Mouse (Mus musculus) forebrain, embryonic 15.5 days (tissue): ENCODE measurements around the gene Ttll11. TPM values are rescaled to one million over a fixed set of nuclear protein-coding genes. Genes with fewer than 3 reads are reported as not detected.

Source experiments
- ATAC-seq: fragments of 200-750 bp; cut with Nextera tagmentation; replicated peaks from 2 replicates; pipeline ENCODE4 v1.8.0; 2017; ENCODE audit warnings: mild to moderate bottlenecking, moderate TSS enrichment, moderate library complexity
- H3K27ac ChIP-seq: fragments of 300-500 bp; sonication (generic); replicated peaks from 2 replicates; pipeline ENCODE4 v1.5.1; 2015; ENCODE audit warnings: mild to moderate bottlenecking, inconsistent platforms
- H3K27me3 ChIP-seq: fragments of 300-500 bp; sonication (generic); 2 replicates; pipeline ENCODE4 v1.6.1; 2015; ENCODE audit warnings: inconsistent platforms
- H3K36me3 ChIP-seq: fragments of 300-500 bp; sonication (generic); 2 replicates; pipeline ENCODE4 v1.6.1; 2015; ENCODE audit warnings: mild to moderate bottlenecking, inconsistent platforms
- H3K4me1 ChIP-seq: fragments of 300-500 bp; sonication (generic); 2 replicates; pipeline ENCODE4 v1.6.1; 2015; ENCODE audit warnings: inconsistent platforms
- H3K4me2 ChIP-seq: fragments of 300-500 bp; sonication (generic); replicated peaks from 2 replicates; pipeline ENCODE4 v1.6.1; 2015; ENCODE audit warnings: mild to moderate bottlenecking, inconsistent platforms
- H3K4me3 ChIP-seq: fragments of 300-500 bp; sonication (generic); 2 replicates; pipeline ENCODE4 v1.5.1; 2015; ENCODE audit warnings: mild to moderate bottlenecking, inconsistent platforms
- H3K9ac ChIP-seq: fragments of 300-500 bp; sonication (generic); replicated peaks from 2 replicates; pipeline ENCODE4 v1.6.1; 2015; ENCODE audit warnings: mild to moderate bottlenecking, inconsistent platforms
- H3K9me3 ChIP-seq: fragments of 300-500 bp; sonication (generic); 2 replicates; pipeline ENCODE4 v1.6.1; 2016; ENCODE audit warnings: inconsistent platforms
- WGBS: fragments of 180-500 bp; shearing (Covaris S2); methylation state at CpG from one replicate; pipeline ENCODE4 v1.1.7; 2015; ENCODE audit warnings: mixed read lengths; 5-methylcytosine and 5-hydroxymethylcytosine counted together
- polyA plus RNA-seq: library from polyadenylated mRNA; unstranded; fragments of >200 nt; fragmentation: Nextera tagmentation; extraction: Ambion mirVana; gene quantifications from 2 replicates; pipeline ENCODE4 v1.2.1, GENCODE M21; 2015

Ttll11 gene
- polyA plus RNA-seq, 1 experiment from 2014 or later, result 3.0 TPM

GRCm38 (mm10) chr2:35996753-35997152, 17.0 kb upstream of the Ttll11 start:
- no peak overlapping the region for H3K4me3 ChIP-seq
- no peaks in the 10 kb centered on the region for H3K27me3 ChIP-seq
- H3K4me2 ChIP-seq, result no peak overlapping the region
- no peaks in the 10 kb centered on the region for H3K4me1 ChIP-seq
- no peaks in the 10 kb centered on the region for H3K36me3 ChIP-seq
- no peak overlapping the region for H3K9ac ChIP-seq
- H3K27ac ChIP-seq, result no peak overlapping the region
- no peaks in the 10 kb centered on the region for H3K9me3 ChIP-seq
- WGBS, result 83% methylated on average over 2 of the region's 2 CpGs
- no peak for ATAC-seq

DNA sequence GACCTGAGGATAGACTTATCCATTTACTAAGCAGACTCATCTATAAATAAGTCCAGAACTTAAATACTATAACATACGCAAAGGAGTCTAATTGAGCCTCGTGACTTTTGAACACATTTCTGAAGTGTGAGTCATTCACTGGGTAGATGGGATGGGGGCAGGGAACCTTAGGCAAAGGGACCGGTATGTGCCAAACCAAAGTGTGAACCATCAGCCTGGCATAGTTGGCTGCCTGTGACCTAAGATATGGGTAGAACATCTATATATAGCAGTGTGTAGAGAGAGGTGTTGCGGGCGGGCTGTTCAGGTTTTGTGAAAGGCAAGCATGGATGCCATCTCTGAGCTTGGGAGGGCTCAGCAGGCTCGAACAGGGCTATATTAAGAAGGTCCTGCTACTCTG, 14.6 kb upstream of the Ttll11 start:
- Histone ChIP-seq H3K36me3 (no peaks in the 10 kb centered on the region), H3K4me3 (no peak overlapping the region), H3K9ac (no peak overlapping the region), H3K27me3 (no peaks in the 10 kb centered on the region), H3K27ac (no peak overlapping the region), H3K4me2 (no peak overlapping the region), H3K4me1 (no peaks in the 10 kb centered on the region), H3K9me3 (no peaks in the 10 kb centered on the region)
- WGBS, result 86% methylated on average over 6 of the region's 6 CpGs
- no peak for ATAC-seq

GRCm38 (mm10) chr2:35993481-35993880, 13.8 kb upstream of the Ttll11 start:
- Histone ChIP-seq H3K27ac (no peak overlapping the region), H3K4me3 (no peak overlapping the region), H3K4me2 (no peak overlapping the region), H3K4me1 (no peaks in the 10 kb centered on the region), H3K9ac (no peak overlapping the region), H3K27me3 (no peaks in the 10 kb centered on the region), H3K36me3 (no peaks in the 10 kb centered on the region), H3K9me3 (no peaks in the 10 kb centered on the region)
- no peak for ATAC-seq
- 90% methylated on average over 2 of the region's 2 CpGs for WGBS

DNA sequence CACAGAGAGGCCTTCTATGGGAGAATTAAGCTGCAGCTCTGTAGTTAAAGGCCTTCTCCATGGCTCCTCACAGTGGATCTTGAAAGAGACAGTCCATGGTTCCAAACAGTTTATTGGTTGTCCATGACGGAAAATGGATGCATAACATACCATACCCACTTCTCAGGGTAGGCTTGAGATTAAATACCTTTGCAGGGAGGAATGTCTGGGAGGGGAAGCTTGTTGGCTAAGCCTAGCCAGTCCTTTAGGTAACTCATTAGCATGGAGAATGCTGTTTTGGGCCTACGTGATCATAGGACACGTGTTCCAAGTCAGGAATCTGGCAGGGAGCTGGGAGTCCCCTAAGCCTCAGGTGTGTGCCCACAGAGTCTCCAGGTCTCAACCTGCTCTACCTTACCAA, 12.5 kb upstream of the Ttll11 start:
- no peak for ATAC-seq
- Histone ChIP-seq H3K4me3 (no peak overlapping the region), H3K36me3 (no peaks in the 10 kb centered on the region), H3K9ac (no peak overlapping the region), H3K27ac (no peak overlapping the region), H3K27me3 (no peaks in the 10 kb centered on the region), H3K9me3 (no peaks in the 10 kb centered on the region), H3K4me1 (no peaks in the 10 kb centered on the region), H3K4me2 (no peak overlapping the region)
- 83% methylated on average over 3 of the region's 3 CpGs for whole genome bisulfite sequencing

- Histone ChIP-seq H3K4me3 (no peak overlapping the region), H3K4me1 (peaks cover 7% of the 10 kb centered on the region), H3K36me3 (no peaks in the 10 kb centered on the region), H3K27ac (no peak overlapping the region), H3K9ac (no peak overlapping the region), H3K27me3 (no peaks in the 10 kb centered on the region), H3K4me2 (no peak overlapping the region), H3K9me3 (no peaks in the 10 kb centered on the region)
- 1% methylated on average over 7 of the region's 7 CpGs for WGBS
- ATAC-seq, result no peak
Observed at GRCm38 (mm10) chr2:35983869-35984268, 4.2 kb upstream of the Ttll11 start.

GRCm38 (mm10) chr2:35981872-35982271, 2.2 kb upstream of the Ttll11 start:
- no peak overlapping the region for H3K27ac ChIP-seq
- H3K9me3 ChIP-seq, result no peaks in the 10 kb centered on the region
- H3K4me2 ChIP-seq, result no peak overlapping the region
- no peaks in the 10 kb centered on the region for H3K36me3 ChIP-seq
- H3K9ac ChIP-seq, result no peak overlapping the region
- ATAC-seq, result no peak
- peaks cover 23% of the 10 kb centered on the region for H3K4me1 ChIP-seq
- no peak overlapping the region for H3K4me3 ChIP-seq
- 76% methylated on average over 3 of the region's 3 CpGs for WGBS
- H3K27me3 ChIP-seq, result no peaks in the 10 kb centered on the region

DNA sequence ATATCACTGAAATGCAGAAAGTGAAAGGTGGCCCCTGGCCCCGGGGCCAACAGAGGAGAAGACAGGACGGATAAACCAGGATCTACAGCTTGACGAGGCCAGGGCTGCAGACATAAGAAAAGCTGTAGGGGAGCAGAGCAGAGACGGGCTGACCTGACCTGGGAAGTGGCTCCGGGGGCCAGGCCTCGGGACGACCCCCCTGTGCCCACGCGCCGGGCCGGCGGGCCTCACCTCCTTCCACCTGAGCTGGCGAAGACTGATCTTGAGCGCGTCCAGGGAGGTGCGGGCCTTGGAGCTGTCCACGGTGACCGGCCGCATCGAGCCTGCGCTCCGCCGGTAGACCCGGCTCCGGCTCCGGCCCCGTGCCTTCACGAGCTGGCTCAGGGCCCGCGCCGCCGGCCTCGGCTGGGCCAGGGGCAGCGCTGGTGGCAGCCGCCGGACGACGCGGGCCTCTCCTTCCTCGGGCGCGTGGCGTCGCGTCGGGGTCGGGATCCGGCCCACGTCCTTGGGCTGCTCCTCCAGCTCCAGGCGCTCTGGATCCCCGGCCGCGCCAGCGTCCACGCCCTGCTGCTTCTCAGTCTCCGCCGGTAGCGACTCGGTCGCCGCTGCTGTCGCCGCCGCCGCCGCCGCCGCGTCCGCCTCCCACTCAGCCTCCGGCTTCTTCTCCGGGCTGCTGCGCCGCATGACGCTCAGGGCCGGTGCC, 621 bp downstream of the Ttll11 start:
- peak; percentile 82 for ATAC-seq
- WGBS, result under 1% methylated on average over 76 of the region's 76 CpGs
- H3K4me1 ChIP-seq, result peaks cover 23% of the 10 kb centered on the region
- no peaks in the 10 kb centered on the region for H3K36me3 ChIP-seq
- H3K27ac ChIP-seq, result peak overlapping the region; percentile 81
- no peaks in the 10 kb centered on the region for H3K27me3 ChIP-seq
- no peaks in the 10 kb centered on the region for H3K9me3 ChIP-seq
- H3K4me3 ChIP-seq, result peak overlapping the region; percentile 72
- H3K9ac ChIP-seq, result peak overlapping the region; percentile 83
- peak overlapping the region; percentile 98 for H3K4me2 ChIP-seq

- Histone ChIP-seq H3K4me3 (peak overlapping the region; percentile 72), H3K9ac (peak overlapping the region; percentile 83), H3K27me3 (no peaks in the 10 kb centered on the region), H3K4me2 (peak overlapping the region; percentile 98), H3K9me3 (no peaks in the 10 kb centered on the region), H3K4me1 (peaks cover 23% of the 10 kb centered on the region), H3K36me3 (no peaks in the 10 kb centered on the region), H3K27ac (peak overlapping the region; percentile 81; the same call in 1 of the 2 replicates)
- WGBS, result 13% methylated on average over 15 of the region's 15 CpGs
- ATAC-seq, result no peak
Observed at GRCm38 (mm10) chr2:35978276-35978933, 1.3 kb downstream of the Ttll11 start.

DNA sequence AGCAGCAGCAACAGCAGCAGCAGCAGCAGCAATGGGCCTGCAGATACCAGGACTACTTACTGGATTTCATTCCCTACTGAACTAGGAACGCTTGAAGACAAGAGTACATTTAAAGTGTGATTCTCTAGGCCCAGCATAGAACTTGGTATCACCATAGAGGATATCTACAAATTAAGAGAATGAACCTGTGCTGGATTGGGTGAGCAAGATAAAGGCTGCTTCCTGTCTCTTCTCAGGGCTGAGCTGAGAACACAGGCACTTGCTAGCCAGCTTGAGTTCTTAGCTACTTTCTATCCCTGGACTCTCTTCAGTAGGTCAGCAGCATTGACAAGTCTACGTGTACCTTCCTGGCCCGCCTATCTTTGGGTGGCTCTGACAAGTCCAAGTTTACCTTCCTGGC, 2.0 kb downstream of the Ttll11 start:
- H3K36me3 ChIP-seq, result no peaks in the 10 kb centered on the region
- peaks cover 23% of the 10 kb centered on the region for H3K4me1 ChIP-seq
- no peaks in the 10 kb centered on the region for H3K27me3 ChIP-seq
- H3K27ac ChIP-seq, result no peak overlapping the region
- peak overlapping the region; percentile 6; the same call in 1 of the 2 replicates for H3K4me2 ChIP-seq
- 89% methylated on average over 3 of the region's 3 CpGs for WGBS
- no peak for ATAC-seq
- H3K4me3 ChIP-seq, result no peak overlapping the region
- no peaks in the 10 kb centered on the region for H3K9me3 ChIP-seq
- H3K9ac ChIP-seq, result no peak overlapping the region

DNA sequence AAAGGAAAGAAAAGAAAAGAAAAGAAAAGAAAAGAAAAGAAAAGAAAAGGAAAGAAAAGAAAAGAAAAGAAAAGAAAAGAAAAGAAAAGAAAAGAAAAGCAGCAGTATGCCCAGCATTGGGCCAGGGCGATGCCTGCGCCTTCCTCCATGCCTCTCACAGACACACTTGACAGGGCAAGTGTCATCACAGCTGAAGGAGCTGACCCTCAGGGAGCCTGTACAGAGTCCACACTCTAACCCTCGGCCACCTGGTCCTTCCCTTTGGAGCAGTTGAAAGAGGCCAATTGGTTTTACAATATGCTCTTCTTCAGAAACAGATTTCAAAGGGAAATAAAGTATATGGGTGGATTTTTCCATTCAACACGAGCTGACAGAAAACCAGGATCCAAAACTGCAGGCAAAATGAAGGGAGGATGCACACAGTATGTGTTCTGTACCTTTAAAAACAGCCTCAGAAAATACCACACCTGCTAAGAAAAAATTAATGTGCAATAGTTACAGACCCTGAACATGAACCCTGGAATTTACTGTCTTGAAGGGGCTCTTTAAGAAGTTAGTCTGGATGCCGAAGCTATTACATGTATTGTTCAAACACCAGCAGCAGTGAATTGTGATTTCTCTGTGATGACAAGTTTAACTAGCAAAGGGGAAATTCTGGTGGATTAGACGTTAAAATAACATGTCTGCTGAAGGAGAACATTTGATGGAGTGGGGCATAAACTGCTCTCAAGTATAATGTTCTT, 7.3 kb downstream of the Ttll11 start:
- H3K9me3 ChIP-seq, result no peaks in the 10 kb centered on the region

DNA sequence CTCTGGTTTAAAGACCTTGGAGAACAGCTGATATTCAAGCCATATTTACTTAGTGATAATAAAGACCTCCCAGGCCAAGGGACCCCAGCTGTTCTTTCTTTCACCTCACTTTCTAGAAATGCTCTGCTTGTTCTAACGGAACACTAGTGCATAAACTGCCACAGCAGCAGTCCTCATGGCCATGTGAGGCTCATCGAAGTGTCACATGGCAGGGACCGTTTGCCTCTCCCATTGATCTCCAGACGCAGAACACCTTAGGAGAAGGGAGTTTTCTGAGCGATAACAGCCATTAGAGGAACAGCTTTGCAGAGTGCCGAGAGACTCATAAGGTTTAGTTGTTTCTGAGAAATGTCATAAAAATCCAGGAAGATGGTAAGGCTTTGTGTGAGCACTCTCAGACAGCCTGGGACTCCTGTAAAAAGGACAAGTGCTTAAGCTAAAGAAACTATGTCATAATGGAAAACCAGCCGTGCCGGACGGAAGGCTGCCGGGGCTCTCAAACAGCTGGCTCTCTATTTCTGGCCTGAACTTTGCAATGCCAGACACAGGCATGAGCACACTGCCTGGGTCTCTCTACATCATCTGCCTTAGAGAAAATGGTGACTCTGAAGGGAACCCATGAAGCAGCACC, 13.7 kb downstream of the Ttll11 start:
- Histone ChIP-seq H3K9me3 (no peaks in the 10 kb centered on the region), H3K4me3 (no peak overlapping the region), H3K27ac (no peak overlapping the region), H3K9ac (no peak overlapping the region), H3K36me3 (no peaks in the 10 kb centered on the region), H3K27me3 (no peaks in the 10 kb centered on the region), H3K4me2 (no peak overlapping the region), H3K4me1 (0 out of 2 replicates have a peak, but pooled peaks cover 4% of the 10 kb centered on the region)
- ATAC-seq, result no peak
- WGBS, result 84% methylated on average over 10 of the region's 10 CpGs

More for the DNA sequence above, 7.3 kb downstream of the Ttll11 start:
- Histone ChIP-seq H3K36me3 (no peaks in the 10 kb centered on the region), H3K27ac (no peak overlapping the region), H3K4me1 (peaks cover 6% of the 10 kb centered on the region), H3K9ac (no peak overlapping the region), H3K4me3 (no peak overlapping the region), H3K4me2 (no peak overlapping the region), H3K27me3 (no peaks in the 10 kb centered on the region)
- 57% methylated on average over 6 of the region's 6 CpGs for WGBS
- ATAC-seq, result no peak

GRCm38 (mm10) chr2:35963280-35963679, 16.4 kb downstream of the Ttll11 start:
- Histone ChIP-seq H3K4me1 (no peaks in the 10 kb centered on the region), H3K4me2 (no peak overlapping the region), H3K9me3 (no peaks in the 10 kb centered on the region), H3K9ac (no peak overlapping the region), H3K4me3 (no peak overlapping the region), H3K27me3 (no peaks in the 10 kb centered on the region), H3K36me3 (no peaks in the 10 kb centered on the region), H3K27ac (no peak overlapping the region)
- ATAC-seq, result no peak
- WGBS, result 71% methylated on average over 2 of the region's 2 CpGs
